Mouse (Mus musculus) spleen, adult 2 months (tissue): ENCODE data around the gene Ctbs.

ENCODE experiments used
- CTCF ChIP-seq: fragments of 200-500 bp; IDR thresholded peaks from 2 replicates; pipeline ENCODE4 v1.5.1; 2011; ENCODE audit warnings: mild to moderate bottlenecking, inconsistent platforms; ENCODE audit not compliant: insufficient read depth, insufficient read length, insufficient replicate concordance; ENCODE audit errors: extremely low read depth
- POLR2A ChIP-seq: fragments of 200-500 bp; IDR thresholded peaks from 2 replicates; pipeline ENCODE4 v1.6.1; 2011; ENCODE audit warnings: low read depth, low read length, inconsistent platforms

GRCm38 (mm10) chr3:146486464-146486863 is 36.9 kb downstream of the Ctbs start:
- no peak for TF ChIP-seq POLR2A
- no peak for TF ChIP-seq CTCF
